Mouse (Mus musculus) CH12F3 (cell line): ENCODE measurements around the gene Casp9.

ENCODE experiments used
- in situ Hi-C: fragments of 300-500 bp; cut with MboI; formaldehyde crosslinking; loops from 2 replicates; pipeline ENCODE4 v1.14.3; 2020; ENCODE audit warnings: low sequenced_read_pairs

The Casp9 gene

DNA sequence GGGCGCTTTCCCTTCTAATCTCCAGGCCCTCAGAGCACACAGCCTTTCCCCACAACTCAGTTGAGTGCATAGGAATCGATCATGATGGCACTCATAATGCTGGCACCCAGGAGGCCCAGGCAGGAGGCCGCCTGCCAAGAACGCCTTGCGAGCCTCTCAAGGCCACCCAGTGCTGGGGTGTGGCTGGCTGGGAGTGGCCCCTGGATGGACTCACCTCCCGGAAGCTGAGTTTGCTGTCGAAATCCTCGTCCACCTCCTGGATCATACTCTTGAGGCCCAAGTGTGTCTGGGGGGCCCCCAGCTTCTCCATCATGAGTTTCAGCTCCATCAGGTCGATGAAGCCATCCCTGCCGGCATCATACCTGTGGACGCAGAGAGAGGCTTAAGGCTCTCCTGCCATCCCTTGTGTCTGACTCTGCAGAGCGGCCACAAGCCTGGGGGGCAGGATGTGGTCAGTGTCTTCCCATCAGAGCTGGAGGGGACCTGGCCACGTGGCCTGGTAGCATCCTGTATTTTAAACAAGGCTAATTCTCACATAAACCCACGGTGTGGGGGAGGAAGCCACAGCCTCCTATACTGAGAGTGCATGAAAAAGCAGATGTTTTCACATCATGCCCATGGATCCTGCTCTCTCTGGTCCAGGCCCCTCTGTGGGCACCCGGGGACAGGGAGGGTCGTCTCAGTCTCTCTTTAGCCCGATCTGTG, 68.3 kb downstream of the Casp9 start:
- in situ Hi-C loops: no loop called here

DNA sequence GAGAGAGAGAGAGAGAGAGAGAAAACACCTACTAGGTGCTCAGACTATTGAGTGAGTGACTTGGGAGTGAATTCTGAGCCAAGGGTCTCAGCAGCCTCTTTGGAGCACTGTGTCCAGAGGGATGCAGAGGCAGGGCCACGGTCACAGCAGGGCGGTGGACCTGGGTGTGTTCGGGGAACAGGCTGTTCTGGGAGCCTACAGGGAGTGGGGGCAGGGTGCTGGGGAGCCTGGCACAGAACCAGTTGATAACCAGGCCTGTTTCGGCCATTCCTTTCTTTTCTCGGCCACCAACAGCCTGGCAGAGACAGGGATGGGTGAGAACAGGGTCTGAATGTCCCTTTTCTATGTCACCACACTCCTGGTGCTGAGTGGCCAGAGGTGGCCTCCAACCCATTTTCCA, 69.5 kb downstream of the Casp9 start:
- in situ Hi-C loops: no loop called here

DNA sequence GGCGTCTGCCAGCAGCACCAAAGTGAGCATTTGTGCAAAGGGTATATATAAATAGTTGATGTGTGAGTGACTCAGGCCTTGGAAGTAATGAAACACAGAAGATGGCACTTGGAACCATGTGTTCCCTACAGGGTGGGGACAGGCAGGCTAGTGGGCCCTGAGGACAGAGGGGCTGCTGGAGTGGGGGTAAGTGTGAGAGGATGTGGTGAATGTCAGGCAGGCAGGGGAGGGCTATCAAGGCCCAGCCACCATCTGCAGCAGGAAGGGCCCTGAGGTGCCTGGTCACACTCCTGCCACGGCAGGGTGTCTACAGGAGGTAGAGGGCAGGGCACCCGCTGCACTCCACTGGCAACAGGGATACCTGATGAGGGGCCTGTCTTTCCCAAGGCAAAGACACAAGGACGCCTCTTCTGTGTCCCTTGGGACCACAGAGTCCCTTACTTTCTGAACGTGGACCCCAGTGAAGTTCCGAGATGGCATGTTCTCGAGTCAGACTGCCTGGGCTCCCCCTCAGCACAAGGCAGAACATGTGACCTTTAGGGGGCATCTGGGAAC, 70.4 kb downstream of the Casp9 start:
- in situ Hi-C loops: no loop called here

- in situ Hi-C loops: no loop called here
These were observed 71.1 kb downstream of the Casp9 start for GRCm38 (mm10) chr4:141864506-141864905.

DNA sequence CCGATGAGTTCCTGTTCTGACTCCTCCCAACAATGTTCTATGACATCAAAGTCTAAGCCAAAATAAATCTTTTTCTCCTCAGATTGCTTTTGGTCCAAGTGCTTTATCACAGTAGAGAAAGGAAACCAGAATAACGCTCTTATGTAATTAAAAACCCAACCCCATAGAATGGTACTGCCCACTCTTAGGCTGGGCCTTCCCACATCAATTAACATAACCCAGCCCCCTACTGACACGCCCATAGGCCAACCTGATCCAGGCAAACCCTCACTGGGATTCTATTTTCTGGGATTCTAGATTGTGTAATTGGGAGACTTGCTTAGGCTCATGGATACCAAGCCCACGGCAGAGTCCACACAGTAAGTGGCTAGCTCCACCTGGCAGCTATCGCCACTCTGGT, 71.6 kb downstream of the Casp9 start:
- in situ Hi-C loops: no loop called here
